Mouse (Mus musculus): ENCODE measurements around the gene Tshz2. TPM values are rescaled to one million over a fixed set of nuclear protein-coding genes. Genes with fewer than 3 reads are reported as not detected.

The Tshz2 gene
- polyA plus RNA-seq, 2 experiments, result 0.43 to 1.5 TPM

DNA sequence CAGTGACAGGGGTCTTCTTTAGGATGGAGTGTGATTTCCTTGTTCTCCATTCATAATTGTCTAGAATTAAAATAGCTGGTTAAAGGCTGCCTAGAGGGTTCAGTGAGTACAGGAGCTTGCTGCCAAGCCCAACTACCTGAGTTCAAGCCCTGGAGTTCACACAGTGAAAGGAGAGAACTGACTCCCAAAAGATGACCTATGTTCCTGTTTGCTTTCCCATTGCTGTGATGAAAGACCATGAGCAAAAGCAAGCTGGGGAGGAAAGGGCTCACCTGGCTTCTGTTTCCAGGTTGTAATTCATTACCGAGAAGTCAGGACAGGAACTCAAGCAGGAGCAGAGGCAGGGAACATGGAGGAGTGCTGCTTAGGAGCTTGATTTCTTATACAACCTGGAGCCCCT is 416.0 kb downstream of the Tshz2 start:
- Histone ChIP-seq H3K9ac (replicated peaks) (no peak overlapping the region), H3K36me3 (replicated peaks; ENCODE audit: control insufficient read depth, insufficient read depth, low read depth) (no peaks in the 10 kb centered on the region), H3K4me1 (replicated peaks; ENCODE audit: control insufficient read depth in 2 of 2, insufficient read depth in 2 of 2, low read length in 1 of 2) (no peaks in the 10 kb centered on the region), H3K27me3 (ENCODE audit: control insufficient read depth, insufficient read depth, low read length) (no peaks in the 10 kb centered on the region), H3K4me3 (ENCODE audit: insufficient read depth in 1 of 2, low read depth in 2 of 2, low read length in 2 of 2) (no peak overlapping the region), H3K27ac (no peak overlapping the region), H3K9me3 (ENCODE audit: control insufficient read depth, low read length) (no peaks in the 10 kb centered on the region), H3K4me2 (ENCODE audit: low read depth) (no peak overlapping the region)
- no peak for DNase-seq (ENCODE audit: low read depth in 3 of 3, low spot score in 3 of 3)
- ATAC-seq (ENCODE audit: insufficient read depth), result no peak
- no peak for TF ChIP-seq EP300 (IDR thresholded peaks at IDR 0.05; ENCODE audit: low read depth)
- no peak for TF ChIP-seq CTCF (IDR thresholded peaks at IDR 0.05; ENCODE audit: low read depth)
- WGBS (ENCODE audit: insufficient replicate concordance), result 55% methylated on average over 1 of the region's 1 CpGs

DNA sequence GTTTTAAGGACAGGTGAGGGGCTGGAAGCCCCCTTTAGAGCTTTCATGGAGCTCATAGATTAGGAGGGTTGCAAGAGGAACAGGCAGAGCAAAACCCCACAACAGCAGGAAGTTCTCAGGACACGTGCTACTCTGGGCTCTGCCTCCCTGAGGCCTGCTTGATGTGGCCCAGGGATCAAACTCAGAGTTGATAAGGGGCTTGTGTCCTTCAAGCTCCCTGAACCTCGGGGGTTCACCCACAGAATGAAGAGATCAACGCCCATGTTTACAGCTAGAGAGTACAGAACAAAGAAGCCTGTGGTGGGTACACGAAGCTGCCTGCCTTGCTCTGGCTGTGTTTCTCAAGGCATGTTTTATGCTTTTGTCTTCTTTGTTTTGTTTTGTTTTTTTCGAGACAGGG is 417.8 kb downstream of the Tshz2 start:
- no peaks in the 10 kb centered on the region for H3K36me3 ChIP-seq (replicated peaks; ENCODE audit: control insufficient read depth, insufficient read depth, low read depth)
- H3K9me3 ChIP-seq (ENCODE audit: control insufficient read depth, low read length), result no peaks in the 10 kb centered on the region
- no peaks in the 10 kb centered on the region for H3K4me1 ChIP-seq (replicated peaks; ENCODE audit: control insufficient read depth in 2 of 2, insufficient read depth in 2 of 2, low read length in 1 of 2)
- no peak overlapping the region for H3K4me3 ChIP-seq (ENCODE audit: insufficient read depth in 1 of 2, low read depth in 2 of 2, low read length in 2 of 2)
- 33% methylated on average over 5 of the region's 5 CpGs for WGBS (ENCODE audit: insufficient replicate concordance)
- no peak overlapping the region for H3K27ac ChIP-seq
- no peaks in the 10 kb centered on the region for H3K27me3 ChIP-seq (ENCODE audit: control insufficient read depth, insufficient read depth, low read length)
- TF ChIP-seq CTCF (IDR thresholded peaks at IDR 0.05; ENCODE audit: low read depth), result no peak
- TF ChIP-seq EP300 (IDR thresholded peaks at IDR 0.05; ENCODE audit: low read depth), result no peak
- no peak for DNase-seq (ENCODE audit: low read depth in 3 of 3, low spot score in 3 of 3)
- ATAC-seq (ENCODE audit: insufficient read depth), result no peak
- no peak overlapping the region for H3K9ac ChIP-seq (replicated peaks)
- no peak overlapping the region for H3K4me2 ChIP-seq (ENCODE audit: low read depth)

DNA sequence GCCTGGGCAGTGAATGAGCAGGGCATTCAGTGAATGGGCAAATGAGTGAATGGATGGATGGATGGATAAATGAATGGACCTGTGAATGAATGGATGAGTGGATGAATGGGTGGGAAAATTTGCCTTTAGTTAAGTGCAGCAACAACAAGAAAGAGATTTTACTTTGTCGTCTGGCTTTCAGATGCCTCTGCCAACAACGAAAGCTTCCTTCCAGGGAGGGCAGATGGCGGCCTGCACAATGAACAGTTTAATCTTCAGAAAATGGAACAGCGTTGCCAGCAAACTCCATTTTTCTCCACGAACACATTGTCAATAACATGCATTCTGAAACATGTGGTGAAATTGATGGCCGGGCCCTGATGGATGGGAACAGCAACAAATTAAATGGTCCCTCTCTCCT is 418.6 kb downstream of the Tshz2 start:
- 77% methylated on average over 6 of the region's 6 CpGs for WGBS (ENCODE audit: insufficient replicate concordance)
- Histone ChIP-seq H3K4me3 (ENCODE audit: insufficient read depth in 1 of 2, low read depth in 2 of 2, low read length in 2 of 2) (no peak overlapping the region), H3K9me3 (ENCODE audit: control insufficient read depth, low read length) (no peaks in the 10 kb centered on the region), H3K27ac (no peak overlapping the region), H3K9ac (replicated peaks) (no peak overlapping the region), H3K4me1 (replicated peaks; ENCODE audit: control insufficient read depth in 2 of 2, insufficient read depth in 2 of 2, low read length in 1 of 2) (no peaks in the 10 kb centered on the region), H3K27me3 (ENCODE audit: control insufficient read depth, insufficient read depth, low read length) (no peaks in the 10 kb centered on the region), H3K36me3 (replicated peaks; ENCODE audit: control insufficient read depth, insufficient read depth, low read depth) (no peaks in the 10 kb centered on the region), H3K4me2 (ENCODE audit: low read depth) (no peak overlapping the region)
- TF ChIP-seq EP300 (IDR thresholded peaks at IDR 0.05; ENCODE audit: low read depth), result no peak
- TF ChIP-seq CTCF (IDR thresholded peaks at IDR 0.05; ENCODE audit: low read depth), result no peak
- no peak for ATAC-seq (ENCODE audit: insufficient read depth)
- no peak for DNase-seq (ENCODE audit: low read depth in 3 of 3, low spot score in 3 of 3)

- WGBS (ENCODE audit: insufficient replicate concordance), result 46% methylated on average over 12 of the region's 12 CpGs
- ATAC-seq (ENCODE audit: insufficient read depth) (peak; percentile 21; the same call in 1 of the 2 replicates), DNase-seq (ENCODE audit: low read depth in 3 of 3, low spot score in 3 of 3) (no peak)
- H3K36me3 ChIP-seq (replicated peaks; ENCODE audit: control insufficient read depth, insufficient read depth, low read depth), result no peaks in the 10 kb centered on the region
- H3K9me3 ChIP-seq (ENCODE audit: control insufficient read depth, low read length), result no peaks in the 10 kb centered on the region
- no peak for TF ChIP-seq EP300 (IDR thresholded peaks at IDR 0.05; ENCODE audit: low read depth)
- no peak for TF ChIP-seq CTCF (IDR thresholded peaks at IDR 0.05; ENCODE audit: low read depth)
- no peaks in the 10 kb centered on the region for H3K27me3 ChIP-seq (ENCODE audit: control insufficient read depth, insufficient read depth, low read length)
- H3K9ac ChIP-seq (replicated peaks), result no peak overlapping the region
- H3K4me3 ChIP-seq (ENCODE audit: insufficient read depth in 1 of 2, low read depth in 2 of 2, low read length in 2 of 2), result no peak overlapping the region
- H3K4me1 ChIP-seq (replicated peaks; ENCODE audit: control insufficient read depth in 2 of 2, insufficient read depth in 2 of 2, low read length in 1 of 2), result no peaks in the 10 kb centered on the region
- no peak overlapping the region for H3K27ac ChIP-seq
- H3K4me2 ChIP-seq (ENCODE audit: low read depth), result no peak overlapping the region
Observed at GRCm38 (mm10) chr2:170054943-170055342, 422.1 kb downstream of the Tshz2 start.

DNA sequence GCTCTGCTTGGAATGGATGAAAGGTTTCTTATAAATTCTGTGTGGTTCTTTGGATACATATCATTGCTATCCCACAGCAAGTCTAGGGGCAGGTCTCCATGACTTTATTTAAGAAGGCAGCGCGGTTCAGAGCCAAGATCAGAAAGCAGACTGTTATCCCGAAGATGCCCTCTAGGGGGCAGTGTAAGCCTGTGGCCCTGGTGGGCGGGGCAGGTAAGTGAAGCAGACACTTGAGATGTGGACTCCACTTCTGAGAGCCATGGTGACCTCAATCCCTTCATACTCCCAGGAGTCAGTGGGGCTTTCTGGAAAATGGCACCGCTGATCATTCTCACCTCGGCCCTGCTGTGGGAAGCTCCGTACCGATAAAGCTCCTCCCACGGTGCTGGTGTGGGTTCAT is 422.6 kb downstream of the Tshz2 start:
- WGBS (ENCODE audit: insufficient replicate concordance), result 31% methylated on average over 9 of the region's 9 CpGs

More for the DNA sequence above, 422.6 kb downstream of the Tshz2 start:
- Histone ChIP-seq H3K36me3 (replicated peaks; ENCODE audit: control insufficient read depth, insufficient read depth, low read depth) (no peaks in the 10 kb centered on the region), H3K4me3 (ENCODE audit: insufficient read depth in 1 of 2, low read depth in 2 of 2, low read length in 2 of 2) (no peak overlapping the region), H3K4me2 (ENCODE audit: low read depth) (no peak overlapping the region), H3K9ac (replicated peaks) (no peak overlapping the region), H3K27me3 (ENCODE audit: control insufficient read depth, insufficient read depth, low read length) (no peaks in the 10 kb centered on the region), H3K4me1 (replicated peaks; ENCODE audit: control insufficient read depth in 2 of 2, insufficient read depth in 2 of 2, low read length in 1 of 2) (no peaks in the 10 kb centered on the region), H3K27ac (no peak overlapping the region), H3K9me3 (ENCODE audit: control insufficient read depth, low read length) (no peaks in the 10 kb centered on the region)
- ATAC-seq (ENCODE audit: insufficient read depth) (peak; percentile 45; the same call in 1 of the 2 replicates), DNase-seq (ENCODE audit: low read depth in 3 of 3, low spot score in 3 of 3) (peak; percentile 24 to 41 (median 34))
- TF ChIP-seq EP300 (IDR thresholded peaks at IDR 0.05; ENCODE audit: low read depth), result no peak
- peak; percentile 96 for TF ChIP-seq CTCF (IDR thresholded peaks at IDR 0.05; ENCODE audit: low read depth)

Measured in liver, embryonic 14.5 days (tissue).